Mouse (Mus musculus) embryonic facial prominence, embryonic 13.5 days (tissue): Measurements from ENCODE around the gene Car5a. TPM values are rescaled to one million over a fixed set of nuclear protein-coding genes. Genes with fewer than 3 reads are reported as not detected.

Experiments used
- ATAC-seq: fragments of 200-750 bp; cut with Nextera tagmentation; 2 replicates; pipeline ENCODE4 v1.8.0; 2017; ENCODE audit warnings: low read depth; ENCODE audit not compliant: insufficient number of reproducible peaks, insufficient read depth, low FRiP score, low TSS enrichment
- H3K27ac ChIP-seq: fragments of 300-500 bp; sonication (generic); 2 replicates; pipeline ENCODE4 v1.5.1; 2015; ENCODE audit warnings: moderate library complexity, mild to moderate bottlenecking, inconsistent platforms
- H3K27me3 ChIP-seq: fragments of 300-500 bp; sonication (generic); 2 replicates; pipeline ENCODE4 v1.6.1; 2015; ENCODE audit warnings: mild to moderate bottlenecking, inconsistent platforms
- H3K36me3 ChIP-seq: fragments of 300-500 bp; sonication (generic); 2 replicates; pipeline ENCODE4 v1.6.1; 2015; ENCODE audit warnings: mild to moderate bottlenecking, inconsistent platforms
- H3K4me1 ChIP-seq: fragments of 300-500 bp; sonication (generic); 2 replicates; pipeline ENCODE4 v1.6.1; 2015; ENCODE audit warnings: inconsistent platforms
- H3K4me2 ChIP-seq: fragments of 300-500 bp; sonication (generic); 2 replicates; pipeline ENCODE4 v1.6.1; 2015; ENCODE audit warnings: moderate library complexity, mild to moderate bottlenecking, inconsistent platforms
- H3K4me3 ChIP-seq: fragments of 300-500 bp; sonication (generic); 2 replicates; pipeline ENCODE4 v1.5.1; 2015; ENCODE audit warnings: mild to moderate bottlenecking, inconsistent platforms
- H3K9ac ChIP-seq: fragments of 300-500 bp; sonication (generic); 2 replicates; pipeline ENCODE4 v1.6.1; 2015; ENCODE audit warnings: mild to moderate bottlenecking, inconsistent platforms
- H3K9me3 ChIP-seq: fragments of 300-500 bp; sonication (generic); 2 replicates; pipeline ENCODE4 v1.6.1; 2016; ENCODE audit warnings: inconsistent platforms
- WGBS: fragments of 180-500 bp; shearing (Covaris S2); methylation state at CpG from one replicate; pipeline ENCODE4 v1.1.7; 2015; ENCODE audit warnings: mixed read lengths; 5-methylcytosine and 5-hydroxymethylcytosine counted together
- polyA plus RNA-seq: library from polyadenylated mRNA; unstranded; fragments of >200 nt; fragmentation: Nextera tagmentation; extraction: Ambion mirVana; gene quantifications from 2 replicates; pipeline ENCODE4 v1.2.1, GENCODE M21; 2015

Car5a gene
- polyA plus RNA-seq, 1 experiment from 2014 or later: not detected

GRCm38 (mm10) chr8:121911400-121911799 lies 33.3 kb downstream of the Car5a start:
- Histone ChIP-seq H3K9me3 (no peaks in the 10 kb centered on the region), H3K4me2 (no peak overlapping the region), H3K27ac (no peak overlapping the region), H3K4me3 (no peak overlapping the region), H3K4me1 (peaks cover 13% of the 10 kb centered on the region), H3K36me3 (no peaks in the 10 kb centered on the region), H3K27me3 (peaks cover 12% of the 10 kb centered on the region), H3K9ac (0 out of 2 replicates have a peak overlapping the region, but pooled peaks have one; percentile 32)
- ATAC-seq: no peak
- whole genome bisulfite sequencing: 89% methylated on average over 6 of the region's 6 CpGs

- peaks cover 29% of the 10 kb centered on the region for H3K4me1 ChIP-seq
- no peaks in the 10 kb centered on the region for H3K36me3 ChIP-seq
- H3K4me2 ChIP-seq: no peak overlapping the region
- no peaks in the 10 kb centered on the region for H3K9me3 ChIP-seq
- WGBS: 6% methylated on average over 6 of the region's 6 CpGs
- peaks cover 12% of the 10 kb centered on the region for H3K27me3 ChIP-seq
- ATAC-seq: no peak
- H3K27ac ChIP-seq: no peak overlapping the region
- no peak overlapping the region for H3K9ac ChIP-seq
- no peak overlapping the region for H3K4me3 ChIP-seq
Observed at GRCm38 (mm10) chr8:121909663-121910062, 35.0 kb downstream of the Car5a start.

DNA sequence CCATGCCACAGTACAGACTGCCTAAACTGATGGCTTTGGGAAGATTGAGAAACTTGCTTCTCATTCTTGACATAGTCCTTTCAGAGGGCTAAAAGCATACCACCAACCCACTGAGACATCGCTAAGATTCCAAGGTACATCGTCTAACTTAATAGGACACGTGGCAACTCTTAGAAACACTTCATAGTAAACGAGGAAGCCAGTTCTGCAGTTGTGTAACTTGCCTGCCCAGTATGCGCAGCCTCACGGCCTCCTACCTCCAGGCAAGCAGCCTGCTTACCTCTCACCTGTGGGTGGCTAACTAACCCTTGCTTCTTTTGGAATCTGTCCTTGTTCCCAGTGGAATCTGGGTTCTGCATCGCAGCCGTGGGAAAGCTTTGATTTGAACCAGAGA lies 35.6 kb downstream of the Car5a start:
- ATAC-seq: no peak
- no peaks in the 10 kb centered on the region for H3K9me3 ChIP-seq
- H3K4me1 ChIP-seq: peaks cover 33% of the 10 kb centered on the region
- no peak overlapping the region for H3K9ac ChIP-seq
- H3K27ac ChIP-seq: no peak overlapping the region
- no peaks in the 10 kb centered on the region for H3K36me3 ChIP-seq
- 55% methylated on average over 8 of the region's 8 CpGs for WGBS
- no peak overlapping the region for H3K4me2 ChIP-seq
- H3K27me3 ChIP-seq: peaks cover 12% of the 10 kb centered on the region
- no peak overlapping the region for H3K4me3 ChIP-seq

- no peak overlapping the region for H3K27ac ChIP-seq
- peak overlapping the region; percentile 98; the same call in 1 of the 2 replicates for H3K4me2 ChIP-seq
- H3K36me3 ChIP-seq: no peaks in the 10 kb centered on the region
- peaks cover 33% of the 10 kb centered on the region for H3K4me1 ChIP-seq
- no peaks in the 10 kb centered on the region for H3K9me3 ChIP-seq
- no peak overlapping the region for H3K9ac ChIP-seq
- 54% methylated on average over 8 of the region's 8 CpGs for WGBS
- 0 out of 2 replicates have a peak overlapping the region, but pooled peaks have one; percentile 76 for H3K4me3 ChIP-seq
- H3K27me3 ChIP-seq: peaks cover 12% of the 10 kb centered on the region
- no peak for ATAC-seq
Observed at GRCm38 (mm10) chr8:121908378-121909147, 36.1 kb downstream of the Car5a start.

- Histone ChIP-seq H3K4me3 (peak within 1 kb of the TSS; percentile 76), H3K4me1 (peaks cover 33% of the 10 kb centered on the region), H3K36me3 (no peaks in the 10 kb centered on the region), H3K27me3 (peaks cover 12% of the 10 kb centered on the region), H3K27ac (no peak within 1 kb of the TSS), H3K9me3 (no peaks in the 10 kb centered on the region), H3K9ac (peak within 1 kb of the TSS; percentile 77), H3K4me2 (peak within 1 kb of the TSS; percentile 98)
- peak; percentile 84 for ATAC-seq
- WGBS: under 1% methylated on average over 61 of the region's 61 CpGs
Observed at GRCm38 (mm10) chr8:121907587-121908248, 37.0 kb downstream of the Car5a start, which contains the start of gene Slc7a5. Gene Slc7a5, minus strand, starts transcription at chr8:121907694.

GRCm38 (mm10) chr8:121906542-121907512 lies 37.9 kb downstream of the Car5a start:
- no peak overlapping the region for H3K27ac ChIP-seq
- H3K4me2 ChIP-seq: peak overlapping the region; percentile 98
- H3K36me3 ChIP-seq: no peaks in the 10 kb centered on the region
- peak overlapping the region; percentile 77 for H3K9ac ChIP-seq
- peaks cover 12% of the 10 kb centered on the region for H3K27me3 ChIP-seq
- peak overlapping the region; percentile 76 for H3K4me3 ChIP-seq
- no peaks in the 10 kb centered on the region for H3K9me3 ChIP-seq
- ATAC-seq: peak; percentile 30; the same call in 1 of the 2 replicates
- WGBS: under 1% methylated on average over 70 of the region's 72 CpGs
- peaks cover 37% of the 10 kb centered on the region for H3K4me1 ChIP-seq

DNA sequence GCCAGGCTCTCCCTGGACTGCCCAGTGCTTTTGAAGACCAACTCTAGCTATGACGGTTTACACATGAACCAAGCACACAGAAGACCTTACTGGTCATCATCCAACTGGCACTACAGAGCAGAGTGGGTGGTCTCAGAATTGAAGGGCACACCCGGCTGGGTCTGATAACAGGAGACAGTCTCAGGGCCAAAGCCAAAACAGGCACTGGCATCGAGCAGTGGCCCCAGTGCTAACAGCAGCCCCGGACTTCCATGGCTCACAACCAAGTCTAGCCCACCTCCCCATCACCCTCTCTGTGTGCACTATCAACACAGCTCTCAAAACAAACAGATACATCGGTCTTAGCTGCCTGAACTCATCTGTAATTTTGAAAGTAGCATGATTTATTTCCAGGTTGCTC lies 38.8 kb downstream of the Car5a start:
- H3K9ac ChIP-seq: peak overlapping the region; percentile 77
- H3K9me3 ChIP-seq: no peaks in the 10 kb centered on the region
- H3K36me3 ChIP-seq: no peaks in the 10 kb centered on the region
- 36% methylated on average over 5 of the region's 5 CpGs for WGBS
- H3K27me3 ChIP-seq: peaks cover 12% of the 10 kb centered on the region
- H3K4me2 ChIP-seq: peak overlapping the region; percentile 98
- peaks cover 45% of the 10 kb centered on the region for H3K4me1 ChIP-seq
- H3K27ac ChIP-seq: no peak overlapping the region
- H3K4me3 ChIP-seq: peak overlapping the region; percentile 76
- ATAC-seq: no peak

DNA sequence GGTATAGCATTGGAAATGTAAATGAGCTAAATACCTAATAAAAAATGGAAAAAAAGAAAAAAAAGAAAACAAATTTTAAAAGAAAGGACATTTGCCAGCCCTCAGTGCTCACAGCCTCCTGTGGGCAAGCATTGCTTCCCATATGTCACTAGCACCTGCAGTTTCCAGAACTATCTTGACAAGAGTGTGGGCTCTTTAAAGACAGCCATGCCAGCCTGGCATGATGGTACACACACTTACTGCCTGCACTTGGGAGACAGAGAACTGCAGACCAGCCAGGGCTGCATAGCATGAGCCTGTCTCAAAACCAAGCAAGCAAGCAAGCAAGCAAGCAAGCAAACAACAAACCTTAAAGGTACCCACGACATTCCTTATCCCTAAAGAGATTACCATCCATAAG lies 39.3 kb downstream of the Car5a start:
- Histone ChIP-seq H3K4me1 (peaks cover 45% of the 10 kb centered on the region), H3K4me2 (peak overlapping the region; percentile 98), H3K27ac (no peak overlapping the region), H3K9me3 (no peaks in the 10 kb centered on the region), H3K4me3 (peak overlapping the region; percentile 76), H3K9ac (peak overlapping the region; percentile 22; the same call in 1 of the 2 replicates), H3K36me3 (no peaks in the 10 kb centered on the region), H3K27me3 (peaks cover 12% of the 10 kb centered on the region)
- WGBS: 53% methylated on average over 1 of the region's 1 CpGs
- no peak for ATAC-seq

GRCm38 (mm10) chr8:121904999-121905398 lies 39.7 kb downstream of the Car5a start:
- 86% methylated on average over 9 of the region's 9 CpGs for WGBS
- Histone ChIP-seq H3K4me2 (peak overlapping the region; percentile 98), H3K4me1 (peaks cover 45% of the 10 kb centered on the region), H3K4me3 (peak overlapping the region; percentile 76; the same call in 1 of the 2 replicates), H3K9ac (peak overlapping the region; percentile 22; the same call in 1 of the 2 replicates), H3K27me3 (peaks cover 12% of the 10 kb centered on the region), H3K9me3 (no peaks in the 10 kb centered on the region), H3K36me3 (no peaks in the 10 kb centered on the region), H3K27ac (no peak overlapping the region)
- ATAC-seq: no peak

- 63% methylated on average over 6 of the region's 6 CpGs for WGBS
- H3K9me3 ChIP-seq: no peaks in the 10 kb centered on the region
- peaks cover 11% of the 10 kb centered on the region for H3K27me3 ChIP-seq
- no peak overlapping the region for H3K4me2 ChIP-seq
- ATAC-seq: no peak
- H3K27ac ChIP-seq: no peak overlapping the region
- 0 out of 2 replicates have a peak overlapping the region, but pooled peaks have one; percentile 4 for H3K9ac ChIP-seq
- no peak overlapping the region for H3K4me3 ChIP-seq
- H3K4me1 ChIP-seq: peaks cover 45% of the 10 kb centered on the region
- no peaks in the 10 kb centered on the region for H3K36me3 ChIP-seq
Observed at GRCm38 (mm10) chr8:121903977-121904376, 40.7 kb downstream of the Car5a start.
